Mouse (Mus musculus) stomach, postnatal 0 days (tissue): ENCODE results near the gene Sh3pxd2a.

Source experiments
- CTCF ChIP-seq: IDR thresholded peaks from 2 replicates; pipeline ENCODE4 v1.5.1; 2016; ENCODE audit warnings: antibody characterized with exemption, low read depth, mild to moderate bottlenecking, moderate library complexity
- EP300 ChIP-seq: optimal IDR thresholded peaks from 2 replicates; pipeline ENCODE3; 2016; ENCODE audit warnings: antibody characterized with exemption

GRCm38 (mm10) chr19:47330743-47331227 is 133.4 kb downstream of the Sh3pxd2a start:
- TF ChIP-seq CTCF (no peak), EP300 (peak; percentile 51)
